Mouse (Mus musculus) MEL (cell line): ENCODE results near the gene Scd3.

Experiments used
- CTCF ChIP-seq, 3 experiments: IDR thresholded peaks in 2 of 3; conservative IDR thresholded peaks in 1 of 3; 2 replicates each; pipeline ENCODE4 v1.5.1; 2011 to 2012; ENCODE audit warnings: low read length in 3 of 3, low read depth in 2 of 3, mild to moderate bottlenecking in 2 of 3, improper control_type of control experiment in 1 of 3, inconsistent platforms in 1 of 3, mixed read lengths in 1 of 3, moderate library complexity in 1 of 3; ENCODE audit not compliant: control insufficient read depth in 1 of 3, insufficient read depth in 1 of 3, poor library complexity in 1 of 3, severe bottlenecking in 1 of 3
- EP300 ChIP-seq, 2 experiments: IDR thresholded peaks; 2 replicates each; pipeline ENCODE4 v1.6.1; 2011; ENCODE audit warnings: improper control_type of control experiment in 2 of 2, low read length in 2 of 2, low read depth in 1 of 2, mild to moderate bottlenecking in 1 of 2
- GATA1 ChIP-seq: IDR thresholded peaks from 2 replicates; pipeline ENCODE4 v1.6.1; 2011; ENCODE audit warnings: low read depth, low read length, improper control_type of control experiment
- MAX ChIP-seq: IDR thresholded peaks from 2 replicates; pipeline ENCODE4 v1.6.1; 2011; ENCODE audit warnings: low read length, improper control_type of control experiment
- POLR2A ChIP-seq, 2 experiments: IDR thresholded peaks; 2 replicates each; pipeline ENCODE4 v1.6.1; 2011 to 2012; ENCODE audit warnings: low read length in 2 of 2, mild to moderate bottlenecking in 2 of 2, control low read depth in 1 of 2, improper control_type of control experiment in 1 of 2, low read depth in 1 of 2, moderate library complexity in 1 of 2; ENCODE audit not compliant: control insufficient read depth in 1 of 2, insufficient read depth in 1 of 2, poor library complexity in 1 of 2
- TBP ChIP-seq: IDR thresholded peaks from 2 replicates; pipeline ENCODE4 v1.8.0; 2011; ENCODE audit warnings: low read depth, low read length, improper control_type of control experiment

GRCm38 (mm10) chr19:44251936-44252558, 49.0 kb downstream of the Scd3 start:
- no peak for TF ChIP-seq GATA1
- TF ChIP-seq CTCF (IDR thresholded peaks at IDR 0.05 in 2 of 3, conservative IDR thresholded peaks at IDR 0.05 in 1 of 3; ENCODE audit: control insufficient read depth in 1 of 3, insufficient read depth in 1 of 3, low read depth in 2 of 3, low read length in 3 of 3, poor library complexity in 1 of 3, severe bottlenecking in 1 of 3), result no peak
- no peak for TF ChIP-seq POLR2A (IDR thresholded peaks at IDR 0.05; ENCODE audit: control insufficient read depth in 1 of 2, insufficient read depth in 1 of 2, low read depth in 1 of 2, low read length in 2 of 2, poor library complexity in 1 of 2)
- no peak for TF ChIP-seq EP300 (IDR thresholded peaks at IDR 0.05; ENCODE audit: low read depth in 1 of 2, low read length in 2 of 2)
- no peak for TF ChIP-seq MAX
- TF ChIP-seq TBP, result no peak
